Mouse (Mus musculus) heart, postnatal 25 days (tissue): Measurements from ENCODE around the gene AY761184. TPM values are rescaled to one million over a fixed set of nuclear protein-coding genes. Genes with fewer than 3 reads are reported as not detected.
"Not testable (repeated sequence)": the region's sequence is repeated elsewhere in the genome, so short reads cannot be mapped to it uniquely, and the experiment has no call there.

Experiments
- DNase-seq: peaks from one replicate; pipeline ENCODE4 v3.0.0; 2022; ENCODE audit warnings: low spot score
- intact Hi-C: fragments of 180-260 bp; cut with DNase I; formaldehyde crosslinking; loops from one replicate; pipeline ENCODE4 v1.15.1; 2025
- total RNA-seq, 2 experiments: library from RNA; stranded (reverse); gene quantifications; 2 replicates each; pipeline ENCODE4 v1.2.3; 2021

Gene AY761184
- not detected for total RNA-seq

- DNase-seq, result not testable (repeated sequence)
These were observed at the start of gene AY761184 for GRCm38 (mm10) chr8:21703545-21703944. Gene AY761184 (minus strand): TSS chr8:21703645.

DNA sequence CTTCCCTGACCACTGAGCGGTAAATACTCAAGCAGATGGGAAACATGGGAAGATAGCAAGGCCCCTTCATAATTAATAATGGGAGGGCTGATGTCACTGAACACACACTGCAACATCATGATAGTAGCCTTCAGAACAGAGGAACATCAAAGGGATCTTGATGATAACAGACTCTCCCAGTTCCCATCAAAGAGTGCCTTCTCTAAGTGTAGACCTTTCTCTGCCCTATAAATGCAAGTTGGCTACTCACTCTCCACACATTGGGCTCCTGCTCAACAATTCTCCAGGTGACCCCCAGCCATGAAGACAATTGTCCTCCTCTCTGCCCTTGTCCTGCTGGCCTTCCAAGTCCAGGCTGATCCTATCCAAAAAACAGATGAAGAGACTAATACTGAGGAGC, 37.9 kb downstream of the AY761184 start, which contains the start of gene Defa34:
Gene Defa34 (plus strand): TSS at position 301 of the 400 bp plus-strand sequence.
- intact Hi-C loops, DNase-seq: not testable (repeated sequence)

More at GRCm38 (mm10) chr8:21703545-21703944, at the start of gene AY761184:
- intact Hi-C loops, result not testable (repeated sequence)

DNA sequence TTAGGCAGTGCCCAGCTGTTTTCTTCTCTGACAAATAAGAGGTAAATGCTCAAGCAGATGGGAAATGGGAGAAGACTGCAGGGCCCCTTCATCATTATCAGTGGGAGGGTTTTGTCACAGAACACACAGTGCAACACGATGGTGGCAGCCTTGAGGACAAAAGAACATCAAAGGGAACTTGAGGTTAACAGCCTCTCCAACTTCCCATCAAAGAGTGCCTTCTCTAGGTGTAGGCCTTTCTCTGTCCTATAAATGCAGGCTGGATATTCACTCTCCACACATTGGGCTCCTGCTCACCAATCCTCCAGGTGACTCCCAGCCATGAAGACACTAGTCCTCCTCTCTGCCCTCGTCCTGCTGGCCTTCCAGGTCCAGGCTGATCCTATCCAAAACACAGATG, 48.0 kb downstream of the AY761184 start, which contains the start of gene Defa17:
Gene Defa17 (plus strand): TSS at position 301 of the 400 bp plus-strand sequence.
- intact Hi-C loops, DNase-seq: not testable (repeated sequence)

Other genes starting within 250 kb of the AY761184 start
- gene Gm7849, start 247.1 kb downstream of the AY761184 start, total RNA-seq, result not detected
- gene Defa20, start 194.4 kb downstream of the AY761184 start, total RNA-seq, result not detected
- not detected for gene Defa32, start 174.6 kb downstream of the AY761184 start, total RNA-seq
- gene Defa37, start 138.3 kb downstream of the AY761184 start, total RNA-seq, result not detected
- not detected for gene Defa28, start 120.6 kb downstream of the AY761184 start, total RNA-seq
- not detected for gene Gm7861, start 109.1 kb downstream of the AY761184 start, total RNA-seq
- not detected for gene Defa26, start 85.5 kb downstream of the AY761184 start, total RNA-seq
- not detected for gene Defa17, start 47.9 kb downstream of the AY761184 start, total RNA-seq
- gene Defa34, start 37.8 kb downstream of the AY761184 start, total RNA-seq, result not detected
- not detected for gene Defa24, start 30.8 kb upstream of the AY761184 start, total RNA-seq
- not detected for gene Defb50, start 119.9 kb upstream of the AY761184 start, total RNA-seq
- not detected for gene Defb2, start 136.3 kb upstream of the AY761184 start, total RNA-seq
- not detected for gene Defb10, start 155.3 kb upstream of the AY761184 start, total RNA-seq
- not detected for gene Defb9, start 181.8 kb upstream of the AY761184 start, total RNA-seq
- not detected for gene Defb11, start 202.8 kb upstream of the AY761184 start, total RNA-seq
- gene Defb15, start 229.1 kb upstream of the AY761184 start, total RNA-seq, result not detected
- gene Defb35, start 234.7 kb upstream of the AY761184 start, total RNA-seq, result not detected
- not detected for gene Defb13, start 243.1 kb upstream of the AY761184 start, total RNA-seq